Mouse (Mus musculus) embryonic stem cell, embryonic (primary cell): ENCODE data around the gene Stk39.

Experiments
- CTCF ChIA-PET, 4 experiments: fragments of 300-600 bp in 2 of 4; fragments of 350-600 bp in 2 of 4; sonication (Branson Sonifier 250); formaldehyde crosslinking; loops; one replicate each; lab custom pipeline; 2022; ENCODE audit warnings: inconsistent platforms in 2 of 4; lab: Charles Lee
- POLR2A ChIA-PET, 4 experiments: fragments of 300-600 bp in 2 of 4; fragments of 350-600 bp in 2 of 4; sonication (Branson Sonifier 250); formaldehyde crosslinking; loops; one replicate each; lab custom pipeline; 2022; ENCODE audit warnings: antibody characterized with exemption in 4 of 4, inconsistent platforms in 1 of 4; lab: Charles Lee

Stk39 gene

DNA sequence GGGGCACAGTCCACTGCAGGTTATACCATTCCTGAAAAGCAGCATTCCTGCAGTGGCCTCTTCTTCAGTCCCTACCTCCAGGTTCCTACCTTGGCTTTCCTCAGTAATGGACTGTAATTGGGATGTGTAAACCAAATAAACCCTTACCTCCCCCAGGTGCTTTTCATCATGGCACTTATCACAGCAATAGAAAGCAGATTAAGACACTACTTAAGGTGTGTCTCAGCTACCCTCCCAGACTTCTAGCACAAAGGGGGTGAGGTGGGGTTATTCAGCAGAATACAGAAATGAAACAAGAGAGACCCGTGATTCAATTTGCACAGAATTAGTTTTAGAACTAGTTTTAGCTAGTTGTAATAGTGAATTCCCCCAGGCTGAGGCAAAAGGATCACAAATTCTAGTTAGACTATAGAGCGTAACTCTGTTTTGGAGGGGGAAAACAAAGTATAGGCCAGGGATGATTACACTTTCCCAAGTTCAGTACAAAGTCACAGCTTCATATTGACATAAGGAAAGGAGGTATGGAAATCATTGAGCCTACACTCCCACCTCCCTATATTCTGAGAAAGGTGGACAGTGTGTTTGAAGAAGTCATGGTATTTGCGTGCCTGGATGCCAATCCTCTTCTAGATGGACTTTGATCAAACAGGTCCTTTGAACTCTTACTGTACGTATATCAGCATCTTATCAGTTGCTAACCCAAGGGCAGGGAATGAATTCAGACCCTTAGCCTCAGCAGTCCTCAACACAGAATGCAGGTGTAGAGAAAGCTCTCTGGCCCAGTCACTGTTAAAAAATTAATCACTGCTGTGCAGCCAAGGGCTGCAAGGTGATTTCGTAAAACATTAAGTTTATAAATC is 279.2 kb downstream of the Stk39 start:
- CTCF ChIA-PET, result no interaction called here
- POLR2A ChIA-PET, result no interaction called here

- POLR2A ChIA-PET, result no interaction called here
- CTCF ChIA-PET, result no interaction called here
Observed at GRCm38 (mm10) chr2:68176425-68176824, 295.6 kb downstream of the Stk39 start.

DNA sequence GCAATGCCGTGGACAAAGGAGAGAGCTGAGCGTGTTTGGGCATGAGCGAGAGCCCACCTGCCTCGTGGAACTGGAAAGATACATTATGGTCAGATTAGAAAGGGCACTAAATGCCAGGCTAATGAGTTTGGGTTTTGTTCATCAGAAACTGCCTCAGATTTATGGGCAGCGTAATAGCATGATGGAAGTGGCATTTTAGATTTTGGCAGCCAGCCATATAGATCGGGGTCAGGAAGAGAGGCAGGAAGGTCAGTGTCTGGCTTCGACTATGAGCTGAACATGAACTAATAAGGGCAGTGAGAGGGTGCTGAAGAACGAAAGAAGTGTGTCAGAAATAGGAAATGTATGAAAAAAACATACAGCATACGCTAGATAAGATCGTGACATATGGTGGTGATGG is 300.8 kb downstream of the Stk39 start:
- POLR2A ChIA-PET, result no interaction called here
- CTCF ChIA-PET, result no interaction called here

- ChIA-PET CTCF (no interaction called here), POLR2A (no interaction called here)
Observed at GRCm38 (mm10) chr2:68162012-68162411, 310.1 kb downstream of the Stk39 start.

- ChIA-PET POLR2A (interaction anchor here in 1 of 4 experiments (1.3 kb wide), 1 partner anchor 21 kb away, joined by 4 read pairs; no protein-coding TSS in a partner anchor), CTCF (no interaction called here)
Observed at GRCm38 (mm10) chr2:68160566-68160965, 311.5 kb downstream of the Stk39 start.
